Comparison of ENCODE assay signal across 10 mouse cellular contexts in genomic region chr12:108766866-108767265, GRCm38 (mm10). TPM values are rescaled to one million over a fixed set of nuclear protein-coding genes. Genes with fewer than 3 reads are reported as not detected.
A peak's percentile ranks its signal among the peaks of the same experiment; 100 is the strongest.
DNase-seq lines count a peak whose midpoint lies in the region; ATAC-seq lines count a peak whose summit lies in the region.
"Had no signal": no experiment of that assay in that cellular context is flagged by ENCODE, and none has a peak within 500 bp of the region (broad histone marks: within the 10 kb centered on the region; RNA-seq: fewer than 3 reads in every experiment).

No protein-coding gene starts in this region.

- peaks cover 22% of the 10 kb centered on the region for H3K4me1 ChIP-seq in heart, embryonic 13.5 days
- peaks cover 5% of the 10 kb centered on the region; the same call in 1 of the 2 replicates for H3K4me1 ChIP-seq in midbrain, embryonic 14.5 days (ENCODE audit: control insufficient read depth, insufficient read depth, low read length)
- H3K4me1 ChIP-seq in midbrain, embryonic 15.5 days: no peaks in the 10 kb centered on the region
- H3K4me1 ChIP-seq in liver, embryonic 13.5 days (replicated peaks): peaks cover 58% of the 10 kb centered on the region

- H3K4me3 ChIP-seq in heart, embryonic 13.5 days: no peak overlapping the region
- no peak overlapping the region for H3K4me3 ChIP-seq in midbrain, embryonic 14.5 days (replicated peaks; ENCODE audit: low read depth, low read length)
- H3K4me3 ChIP-seq in midbrain, embryonic 15.5 days: no peak overlapping the region
- 0 out of 2 replicates have a peak overlapping the region, but pooled peaks have one; percentile 58 for H3K4me3 ChIP-seq in liver, embryonic 13.5 days (replicated peaks)

- no peak for DNase-seq in heart, postnatal 10 days
- no peak for DNase-seq in midbrain, embryonic 14.5 days
- DNase-seq in liver, embryonic 13.5 days: no peak
- DNase-seq in thymus, postnatal 25 days: peak; percentile 39
- DNase-seq in adrenal gland, adult 18-20 months (ENCODE audit: low spot score in 2 of 2): no peak
- DNase-seq: kidney, adult 18-20 months; right cerebral cortex, postnatal 25 days had no signal

- 26% methylated on average over 7 of the region's 7 CpGs for WGBS in heart, embryonic 13.5 days
- WGBS in midbrain, embryonic 14.5 days: 60% methylated on average over 7 of the region's 7 CpGs
- WGBS in midbrain, embryonic 15.5 days: 61% methylated on average over 7 of the region's 7 CpGs
- 10% methylated on average over 7 of the region's 7 CpGs for WGBS in liver, embryonic 13.5 days (ENCODE audit: insufficient replicate concordance)

- H3K9me3 ChIP-seq in heart, embryonic 13.5 days: no peaks in the 10 kb centered on the region
- H3K9me3 ChIP-seq in midbrain, embryonic 14.5 days (ENCODE audit: control insufficient read depth, low read length): no peaks in the 10 kb centered on the region
- H3K9me3 ChIP-seq in midbrain, embryonic 15.5 days: no peaks in the 10 kb centered on the region
- H3K9me3 ChIP-seq in liver, embryonic 13.5 days (replicated peaks): no peaks in the 10 kb centered on the region

- H3K4me2 ChIP-seq in heart, embryonic 13.5 days: peak overlapping the region; percentile 68
- 0 out of 2 replicates have a peak overlapping the region, but pooled peaks have one; percentile 3 for H3K4me2 ChIP-seq in midbrain, embryonic 14.5 days (ENCODE audit: low read length)
- no peak overlapping the region for H3K4me2 ChIP-seq in midbrain, embryonic 15.5 days
- H3K4me2 ChIP-seq in liver, embryonic 13.5 days: peak overlapping the region; percentile 79

- no peaks in the 10 kb centered on the region for H3K27me3 ChIP-seq in heart, embryonic 13.5 days (replicated peaks)
- H3K27me3 ChIP-seq in midbrain, embryonic 14.5 days (ENCODE audit: control insufficient read depth, insufficient read depth, low read length): no peaks in the 10 kb centered on the region
- H3K27me3 ChIP-seq in midbrain, embryonic 15.5 days (replicated peaks): no peaks in the 10 kb centered on the region
- no peaks in the 10 kb centered on the region; the same call in 1 of the 2 replicates for H3K27me3 ChIP-seq in liver, embryonic 13.5 days

- intact Hi-C loops in heart, postnatal 10 days (cut with DNase I): no loop called here

- no peaks in the 10 kb centered on the region for H3K36me3 ChIP-seq in heart, embryonic 13.5 days
- no peaks in the 10 kb centered on the region for H3K36me3 ChIP-seq in midbrain, embryonic 14.5 days (ENCODE audit: control insufficient read depth, insufficient read depth, low read length)
- no peaks in the 10 kb centered on the region for H3K36me3 ChIP-seq in midbrain, embryonic 15.5 days (replicated peaks)
- H3K36me3 ChIP-seq in liver, embryonic 13.5 days: no peaks in the 10 kb centered on the region

- no peak for ATAC-seq in heart, embryonic 13.5 days (ENCODE audit: extremely low read depth, insufficient number of reproducible peaks, low FRiP score, low TSS enrichment)
- ATAC-seq in midbrain, embryonic 14.5 days (ENCODE audit: low FRiP score, low TSS enrichment): no peak
- ATAC-seq in midbrain, embryonic 15.5 days (replicated peaks): no peak
- ATAC-seq in liver, embryonic 13.5 days (ENCODE audit: low read depth): no peak
- no peak for ATAC-seq in cerebellum, adult (ENCODE audit: insufficient number of reproducible peaks, low FRiP score, low TSS enrichment)

- peak overlapping the region; percentile 82; the same call in 1 of the 2 replicates for H3K27ac ChIP-seq in heart, embryonic 13.5 days (replicated peaks)
- no peak overlapping the region for H3K27ac ChIP-seq in midbrain, embryonic 14.5 days (replicated peaks; ENCODE audit: low read depth, low read length)
- no peak overlapping the region for H3K27ac ChIP-seq in midbrain, embryonic 15.5 days
- H3K27ac ChIP-seq in liver, embryonic 13.5 days: no peak overlapping the region; the same call in 1 of the 2 replicates

- peak overlapping the region; percentile 30; the same call in 1 of the 2 replicates for H3K9ac ChIP-seq in heart, embryonic 13.5 days
- no peak overlapping the region for H3K9ac ChIP-seq in midbrain, embryonic 14.5 days (replicated peaks; ENCODE audit: low read length)
- H3K9ac ChIP-seq in midbrain, embryonic 15.5 days: no peak overlapping the region
- H3K9ac ChIP-seq in liver, embryonic 13.5 days: no peak overlapping the region

RNA-seq across cellular contexts. Expression of gene Yy1, which starts 25.9 kb away (rescaled TPM):
- polyA plus RNA-seq in heart, embryonic 13.5 days (2015; fragmentation: Nextera tagmentation; extraction: Ambion mirVana): 9.8 and 11.7 TPM in 2 replicates
- 10 to 100 TPM; 36.0 to 44.9 TPM for total RNA-seq in heart, postnatal 10 days (2021)
- polyA plus RNA-seq in midbrain, embryonic 14.5 days (2014; fragmentation: Nextera tagmentation; extraction: Ambion mirVana): 15.1 and 16.6 TPM in 2 replicates
- 12.9 TPM in 2 replicates for polyA plus RNA-seq in midbrain, embryonic 15.5 days (2015; fragmentation: Nextera tagmentation; extraction: Ambion mirVana)
- 7.7 and 10.6 TPM in 2 replicates for polyA plus RNA-seq in liver, embryonic 13.5 days (2015; fragmentation: Nextera tagmentation; extraction: Ambion mirVana)
- 10 to 100 TPM; 55.5 to 79.9 TPM for total RNA-seq in adrenal gland, adult 18-20 months (2021)
